In the genomic region with DNA sequence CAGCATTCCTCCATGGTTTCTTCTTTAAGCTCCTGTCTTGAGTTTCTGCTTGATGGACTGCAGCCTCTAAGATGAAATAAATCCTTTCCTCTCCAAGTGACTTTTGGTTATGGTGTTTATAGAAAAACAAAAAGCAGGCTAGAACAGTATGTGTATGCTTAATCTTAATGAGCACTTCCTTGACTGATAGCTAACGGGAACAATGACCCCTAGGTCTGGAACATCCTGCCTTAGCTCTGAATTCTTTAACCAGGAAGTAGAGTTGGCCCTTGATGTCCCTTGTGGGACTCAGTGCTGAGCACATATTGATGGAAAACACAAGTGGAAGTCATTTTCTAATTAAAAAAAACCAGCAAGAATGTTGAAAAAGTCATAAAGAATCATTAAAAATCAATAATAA, we compare ENCODE assay signal across 28 mouse cellular contexts.
"Had no signal": no experiment of that assay in that cellular context is flagged by ENCODE, and none has a peak within 500 bp of the region (broad histone marks: within the 10 kb centered on the region; RNA-seq: fewer than 3 reads in every experiment).

No protein-coding gene starts in this region.

- H3K9me3 ChIP-seq: heart, embryonic 13.5 days; heart, embryonic 15.5 days; hindbrain, embryonic 10.5 days; hindbrain, embryonic 12.5 days; intestine, embryonic 15.5 days; limb, embryonic 10.5 days; limb, embryonic 12.5 days had no signal

- H3K27me3 ChIP-seq: heart, embryonic 13.5 days; heart, embryonic 15.5 days; hindbrain, embryonic 12.5 days; intestine, embryonic 15.5 days; limb, embryonic 12.5 days had no signal

- H3K4me1 ChIP-seq: heart, embryonic 13.5 days; heart, embryonic 15.5 days; hindbrain, embryonic 10.5 days; hindbrain, embryonic 12.5 days; intestine, embryonic 15.5 days had no signal

- H3K9ac ChIP-seq: heart, embryonic 13.5 days; heart, embryonic 15.5 days; hindbrain, embryonic 12.5 days; hindbrain, embryonic 14.5 days; intestine, embryonic 15.5 days; limb, embryonic 12.5 days; liver, embryonic 14.5 days had no signal

- H3K27ac ChIP-seq: gastrocnemius, adult 2 months; heart, adult 2 months; heart, embryonic 13.5 days; heart, embryonic 15.5 days; hindbrain, embryonic 10.5 days; hindbrain, embryonic 12.5 days; hindbrain, embryonic 14.5 days; intestine, embryonic 15.5 days; layer of hippocampus, adult 2 months; left cerebral cortex, adult 2 months; limb, embryonic 10.5 days; limb, embryonic 12.5 days; liver, embryonic 14.5 days had no signal

- ATAC-seq: forebrain, embryonic 16.5 days; hindbrain, embryonic 16.5 days; inflammation-experienced regulatory T-cells, adult 6 months; intestine, embryonic 15.5 days; intestine, postnatal 0 days had no signal

- H3K36me3 ChIP-seq: heart, embryonic 13.5 days; heart, embryonic 15.5 days; hindbrain, embryonic 10.5 days; hindbrain, embryonic 12.5 days; intestine, embryonic 15.5 days; limb, embryonic 10.5 days; limb, embryonic 12.5 days had no signal

- H3K4me3 ChIP-seq: gastrocnemius, adult 2 months; heart, adult 2 months; heart, embryonic 13.5 days; heart, embryonic 15.5 days; hindbrain, embryonic 10.5 days; hindbrain, embryonic 12.5 days; intestine, embryonic 15.5 days; layer of hippocampus, adult 2 months; left cerebral cortex, adult 2 months; limb, embryonic 10.5 days; limb, embryonic 12.5 days had no signal

- H3K4me2 ChIP-seq: heart, embryonic 11.5 days; heart, embryonic 13.5 days; heart, embryonic 15.5 days; hindbrain, embryonic 12.5 days; hindbrain, embryonic 14.5 days; intestine, embryonic 15.5 days; limb, embryonic 12.5 days had no signal

- DNase-seq: gastrocnemius, adult 2 months; gastrocnemius, postnatal 10 days; gastrocnemius, postnatal 25 days; heart, adult 2 months; heart, postnatal 14 days; heart, postnatal 4 days; kidney, adult 18-20 months; kidney, adult 8-10 months; kidney, postnatal 10 days; kidney, postnatal 25 days; kidney, postnatal 4 days; liver had no signal
